Mouse (Mus musculus): ENCODE data around the gene Rcan3. TPM values are rescaled to one million over a fixed set of nuclear protein-coding genes. Genes with fewer than 3 reads are reported as not detected.
A peak's percentile ranks its signal among the peaks of the same experiment; 100 is the strongest.

Rcan3 gene
- total RNA-seq, 2 experiments from 2014 or later: 11.2 to 14.4 TPM

DNA sequence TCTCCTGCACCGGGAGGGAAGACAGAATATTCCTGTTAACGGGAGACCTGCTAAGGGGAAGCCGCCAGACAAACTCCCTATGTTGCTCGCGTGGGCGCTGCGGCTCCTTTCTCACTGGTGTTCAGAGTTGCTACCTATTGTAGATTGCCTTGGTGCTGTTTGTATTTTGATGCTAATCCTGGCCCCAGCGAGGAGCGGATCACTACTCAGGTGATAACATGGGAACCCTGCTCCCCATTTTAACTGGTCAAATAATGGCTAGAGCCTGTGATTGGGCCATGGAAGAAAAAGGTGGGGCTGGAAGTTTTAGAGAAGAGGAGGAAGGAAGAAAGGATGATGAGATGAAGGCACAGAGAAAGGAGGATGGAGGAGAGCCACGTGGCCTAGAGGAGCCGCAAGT is 13.2 kb downstream of the Rcan3 start:
- no peak for DNase-seq
- intact Hi-C loops (cut with DNase I): no loop called here

DNA sequence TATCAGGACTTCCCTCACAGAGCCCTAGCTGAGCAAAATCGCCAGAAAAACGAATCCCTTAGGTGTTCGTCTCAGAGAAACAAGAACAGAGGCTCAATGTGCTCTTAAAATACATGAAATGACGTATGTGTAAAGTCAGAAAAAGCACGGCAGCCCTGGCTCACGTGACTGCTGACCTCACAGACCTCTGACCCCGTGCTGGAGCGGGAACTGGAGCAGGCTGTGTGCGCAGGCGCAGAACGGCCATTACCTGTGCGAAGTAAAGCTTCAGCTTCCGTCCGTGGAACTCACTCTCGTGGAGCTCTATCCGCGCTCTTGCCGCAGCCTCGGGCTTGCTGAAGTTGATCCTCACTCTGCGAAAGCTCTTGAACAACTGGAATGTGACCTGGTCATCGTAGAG is 13.7 kb downstream of the Rcan3 start:
- intact Hi-C loops (cut with DNase I): no loop called here
- DNase-seq: no peak

DNA sequence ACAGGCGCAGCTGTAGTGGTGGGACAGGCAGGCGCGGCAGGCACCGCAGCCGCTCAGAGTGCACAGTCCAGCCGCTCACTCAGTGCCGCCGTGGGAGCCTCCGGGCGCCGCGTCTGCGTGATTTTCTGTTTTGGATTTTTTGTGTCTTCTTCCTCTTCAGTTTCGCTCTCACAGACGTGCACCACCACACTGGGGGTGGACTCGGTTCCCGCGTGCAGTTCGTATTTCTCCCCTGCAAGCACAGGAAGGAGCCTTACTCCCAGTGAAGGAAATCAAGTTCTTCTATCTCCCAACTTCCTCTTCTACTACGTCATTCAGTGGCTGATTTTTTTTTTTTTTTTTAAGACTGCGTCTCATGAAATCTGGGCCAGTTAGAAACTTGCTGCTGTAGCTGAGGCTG is 17.3 kb downstream of the Rcan3 start:
- intact Hi-C loops (cut with DNase I): no loop called here
- no peak for DNase-seq

DNA sequence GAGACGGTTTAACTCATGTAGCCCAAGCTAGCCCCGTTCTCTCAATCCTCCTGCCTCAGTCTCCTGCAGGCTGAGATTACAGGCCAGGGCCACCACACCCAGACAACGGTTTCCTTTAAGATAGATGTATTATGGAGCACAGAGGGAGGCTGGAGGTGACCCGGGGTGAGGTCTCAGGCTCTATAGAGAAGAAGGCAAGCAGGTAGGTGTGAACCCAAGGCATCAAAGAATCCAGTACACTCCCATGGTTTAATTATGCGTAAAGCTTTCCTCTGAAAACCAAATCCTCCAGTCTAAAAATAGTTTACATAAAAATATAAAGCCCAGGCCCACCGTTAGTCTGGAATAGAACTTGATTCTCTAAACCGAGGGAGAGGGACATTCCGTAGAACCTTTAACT is 20.2 kb downstream of the Rcan3 start:
- no peak for DNase-seq
- intact Hi-C loops (cut with DNase I): loop anchor here (2.0 kb wide), 1 partner anchor 55 kb away; no protein-coding TSS in a partner anchor

DNA sequence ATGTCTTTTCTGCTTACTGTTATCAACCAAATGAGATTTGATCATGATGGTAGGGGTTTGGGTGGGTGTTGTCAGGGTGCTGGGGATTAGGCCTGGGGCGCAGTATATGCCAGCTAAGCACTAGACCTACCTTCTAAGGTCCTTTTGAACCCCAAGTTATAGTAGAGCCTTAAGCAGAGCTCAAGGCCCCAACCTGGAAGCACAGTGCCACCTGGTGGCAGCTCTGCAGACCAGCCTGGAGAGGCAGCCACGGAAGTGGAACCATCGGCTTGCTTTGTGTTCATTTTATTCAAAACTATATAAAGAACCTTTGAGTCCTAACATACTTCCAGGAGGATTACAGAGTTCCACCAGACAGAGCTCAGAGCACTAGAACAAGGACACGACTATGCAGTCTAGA is 22.0 kb downstream of the Rcan3 start:
- peak; percentile 67 to 76 for DNase-seq
- intact Hi-C loops (cut with DNase I): loop anchor here (1.0 to 2.0 kb wide), 2 partner anchors 29 to 53 kb away; no protein-coding TSS in a partner anchor

DNA sequence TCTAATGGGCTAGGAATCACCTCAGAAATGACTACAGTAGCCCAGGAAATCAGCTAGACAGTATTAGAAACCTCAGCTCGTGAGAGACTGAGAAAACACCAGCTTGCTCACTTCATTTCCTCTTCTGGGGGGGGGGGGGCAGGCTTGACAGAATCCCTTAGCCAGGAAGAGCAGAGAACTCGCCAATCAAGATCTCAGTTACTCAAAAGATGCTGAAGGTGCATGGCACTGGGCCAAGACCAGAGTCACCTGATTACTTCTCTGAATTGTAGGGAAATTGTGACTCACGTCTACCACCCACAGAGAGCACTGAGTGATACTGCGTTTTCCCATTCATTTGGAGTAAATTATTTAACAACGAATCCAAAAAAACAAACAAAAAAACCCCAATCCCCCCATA is 27.5 kb downstream of the Rcan3 start:
- intact Hi-C loops (cut with DNase I): no loop called here

DNA sequence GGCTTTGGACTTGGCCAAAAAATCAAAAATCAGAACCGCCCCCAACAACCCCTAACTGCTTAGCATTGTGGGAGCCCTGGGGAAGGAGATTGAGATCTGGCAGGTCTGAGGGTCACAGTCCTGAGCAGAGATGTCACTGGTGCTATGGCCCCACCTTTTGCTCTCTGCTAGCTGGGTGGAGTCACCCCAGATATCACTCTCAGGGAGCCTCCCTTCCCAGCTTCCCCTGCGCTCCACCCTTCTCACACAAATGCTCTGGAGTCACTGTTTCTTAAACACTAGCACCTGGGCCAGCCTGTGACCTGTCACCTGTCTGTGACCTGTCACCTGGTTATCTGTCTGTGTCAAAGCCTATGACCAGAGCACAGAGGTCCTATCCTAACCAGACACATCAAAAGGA is 28.7 kb downstream of the Rcan3 start:
- intact Hi-C loops (cut with DNase I): no loop called here
- no peak for DNase-seq

More for the DNA sequence above, 27.5 kb downstream of the Rcan3 start:
- DNase-seq: no peak

DNA sequence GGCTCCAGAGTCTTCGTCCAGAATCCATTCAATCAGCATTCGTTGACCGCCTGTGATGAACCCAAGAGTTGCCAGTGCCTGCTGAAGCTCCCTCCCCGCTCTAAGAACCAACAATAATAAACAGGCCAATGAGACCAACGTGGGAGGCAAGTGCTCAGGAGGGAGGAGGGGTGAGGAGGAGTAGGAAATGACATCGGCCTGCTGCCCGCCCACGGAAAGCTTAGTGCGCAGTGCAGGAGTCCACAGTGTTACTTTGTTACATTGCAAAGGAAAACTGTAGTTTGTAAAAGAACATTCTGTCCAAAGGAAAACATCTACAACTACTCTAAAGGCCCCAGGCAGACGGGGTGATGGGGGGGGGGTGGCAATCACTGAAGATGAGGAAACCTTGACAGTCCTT is 29.6 kb downstream of the Rcan3 start:
- no peak for DNase-seq
- intact Hi-C loops (cut with DNase I): no loop called here

DNA sequence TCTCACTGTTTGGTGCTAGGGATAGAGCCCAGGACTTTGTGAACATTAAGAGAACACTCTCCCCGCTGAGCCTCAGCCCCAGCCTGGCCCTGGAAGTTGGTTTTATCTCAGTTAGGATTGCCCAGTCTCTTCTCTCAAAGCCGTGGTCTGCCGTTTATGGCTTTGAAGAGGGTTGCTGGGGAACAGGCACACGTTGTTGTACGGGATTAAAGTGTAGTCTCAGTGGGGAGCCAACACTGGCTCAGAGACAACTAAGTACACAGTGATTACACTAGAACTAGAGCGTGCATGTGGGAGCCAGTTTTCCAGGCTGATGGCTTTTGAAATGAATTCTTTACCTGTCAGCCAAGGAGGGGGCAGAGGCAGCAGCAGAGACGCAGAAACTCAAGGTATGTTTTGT is 31.8 kb downstream of the Rcan3 start:
- intact Hi-C loops (cut with DNase I): no loop called here
- DNase-seq: no peak

DNA sequence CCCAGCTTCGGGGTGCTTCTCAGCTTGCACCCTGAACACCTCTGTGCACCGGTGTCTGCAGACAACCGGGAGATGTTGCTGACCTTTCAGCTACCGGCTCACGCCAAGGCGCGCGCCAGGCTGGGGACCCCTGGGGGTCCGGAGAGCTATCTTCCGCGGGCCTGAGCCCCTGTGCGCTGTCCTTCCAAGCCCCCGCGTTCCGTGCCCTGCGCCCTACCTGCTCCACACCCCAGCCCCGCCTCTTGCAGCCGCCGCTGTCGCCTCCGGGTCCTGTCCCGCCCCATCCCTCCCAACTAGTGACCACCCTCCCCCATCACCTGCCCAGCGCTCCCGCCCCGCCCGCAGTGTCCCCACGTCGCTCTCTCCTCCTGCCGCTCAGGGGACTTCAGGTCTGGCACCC is 35.7 kb downstream of the Rcan3 start, which contains the start of gene Ncmap:
Gene Ncmap (minus strand): TSS at position 237 of the 400 bp plus-strand sequence.
- no peak for DNase-seq
- intact Hi-C loops (cut with DNase I): no loop called here

DNA sequence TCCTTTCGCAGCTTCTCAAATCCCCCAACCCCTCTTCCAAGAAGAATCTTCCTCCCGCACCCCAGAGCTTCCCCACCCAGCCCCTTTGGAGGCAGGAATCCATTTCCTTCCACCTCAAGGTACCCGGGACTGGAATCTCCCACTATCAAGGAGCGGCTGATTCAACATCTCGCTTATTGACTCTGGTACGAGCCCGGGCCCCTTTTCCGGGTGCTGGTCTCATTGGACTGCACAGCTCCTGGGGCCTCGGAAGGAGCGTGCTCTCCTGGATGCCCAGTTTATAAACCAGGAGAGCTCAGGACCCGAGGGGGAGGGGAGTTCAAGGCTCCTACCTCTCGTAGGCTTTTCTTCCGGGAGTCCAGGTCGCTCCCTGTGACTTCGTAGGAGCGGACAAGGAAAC is 36.1 kb downstream of the Rcan3 start:
- intact Hi-C loops (cut with DNase I): no loop called here
- no peak for DNase-seq

DNA sequence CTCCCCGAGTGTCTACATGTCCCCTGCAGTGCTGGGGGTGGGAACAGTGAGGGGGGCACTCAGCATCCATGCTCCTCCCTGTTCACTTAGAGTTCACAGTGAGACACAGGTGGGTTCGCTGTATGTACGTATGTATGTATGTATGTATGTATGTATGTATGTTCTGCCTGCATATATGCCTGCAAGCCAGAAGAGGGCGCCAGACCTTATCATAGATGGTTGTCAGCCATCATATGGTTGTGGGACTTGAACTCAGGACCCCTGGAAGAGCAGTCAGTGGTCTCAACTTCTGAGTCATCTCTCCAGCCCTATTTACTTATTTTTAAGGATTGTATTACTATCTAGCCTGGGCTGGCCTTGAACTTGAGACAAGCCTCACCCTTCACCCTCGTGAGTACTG is 37.4 kb downstream of the Rcan3 start:
- DNase-seq: no peak

DNA sequence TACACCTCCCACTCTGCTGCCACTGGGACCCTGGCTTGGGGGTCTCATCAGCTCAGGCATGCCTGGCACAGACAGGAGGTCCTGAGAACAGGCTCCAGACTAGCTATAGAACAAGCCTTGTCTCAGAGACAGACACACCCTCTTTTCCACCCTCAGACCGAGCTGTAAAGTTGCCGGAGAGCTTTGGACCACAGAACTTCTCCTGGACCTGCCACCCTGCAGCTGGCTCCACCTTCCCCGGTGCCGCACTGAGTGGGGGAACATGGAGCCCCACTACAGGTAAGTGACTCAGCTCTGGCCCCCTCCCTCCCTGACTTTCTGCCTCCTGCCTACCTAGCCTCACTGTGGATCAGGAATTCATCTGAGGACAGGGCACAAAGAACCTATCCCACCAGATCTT is 38.3 kb downstream of the Rcan3 start:
- DNase-seq: no peak
- intact Hi-C loops (cut with DNase I): no loop called here

More for the DNA sequence above, 37.4 kb downstream of the Rcan3 start:
- intact Hi-C loops (cut with DNase I): no loop called here

DNA sequence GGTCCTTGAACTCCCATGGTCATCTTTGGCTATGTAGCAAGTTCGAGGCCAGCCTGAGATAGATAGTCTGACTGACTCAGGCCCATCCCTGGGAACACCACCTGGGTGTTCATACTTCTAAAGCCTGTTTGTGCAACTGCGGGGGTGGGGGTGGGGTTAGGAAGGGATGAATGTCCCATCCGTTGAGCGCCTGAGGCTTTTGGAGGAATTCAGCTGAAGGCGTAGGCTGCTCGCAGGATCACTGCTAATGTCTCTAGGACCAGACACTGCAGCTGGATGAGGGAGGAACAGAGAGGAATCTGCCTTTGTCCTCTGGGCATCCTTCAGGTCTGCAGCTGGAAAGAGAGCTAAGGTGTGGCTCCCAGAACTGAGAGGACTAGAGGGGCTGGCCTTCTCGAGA is 39.0 kb downstream of the Rcan3 start:
- intact Hi-C loops (cut with DNase I): no loop called here
- DNase-seq: no peak

DNA sequence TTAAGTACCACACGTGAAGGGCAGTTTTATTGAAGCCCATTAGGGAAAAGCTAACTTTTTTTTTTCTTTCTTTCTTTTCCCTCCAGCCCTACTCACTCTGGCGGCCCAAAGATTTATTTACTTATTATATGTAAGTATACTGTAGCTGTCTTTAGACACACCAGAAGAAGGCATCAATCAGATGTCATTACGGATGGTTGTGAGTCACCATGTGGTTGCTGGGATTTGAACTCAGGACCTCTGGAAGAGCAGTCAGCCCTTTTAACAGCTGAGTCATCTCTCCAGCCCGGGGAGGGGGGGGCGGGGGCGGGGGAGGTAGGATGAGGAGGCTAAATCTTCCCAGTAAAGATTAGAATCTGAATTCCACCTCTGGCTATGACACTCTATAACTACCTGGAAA is 40.3 kb downstream of the Rcan3 start:
- no peak for DNase-seq
- intact Hi-C loops (cut with DNase I): no loop called here

DNA sequence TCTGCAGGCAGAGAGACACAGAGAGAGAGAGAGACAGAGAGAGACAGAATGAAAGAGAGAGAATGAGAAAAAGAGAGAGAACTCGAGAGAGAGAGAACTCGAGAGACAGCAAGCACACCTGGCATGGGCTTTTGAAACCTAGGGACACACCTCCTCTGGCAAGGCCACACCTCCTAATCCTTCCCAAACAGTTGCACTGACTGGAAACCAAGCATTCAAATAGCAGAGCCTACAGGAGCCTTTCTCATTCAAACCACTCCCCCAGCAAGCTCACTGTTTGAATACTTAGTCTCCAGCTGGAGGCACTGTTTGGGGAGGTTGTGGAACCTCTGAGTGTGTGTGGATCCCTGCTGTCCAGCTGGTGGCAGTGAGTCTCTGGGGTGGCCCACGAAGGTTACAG is 40.9 kb downstream of the Rcan3 start:
- DNase-seq: no peak
- intact Hi-C loops (cut with DNase I): no loop called here

DNA sequence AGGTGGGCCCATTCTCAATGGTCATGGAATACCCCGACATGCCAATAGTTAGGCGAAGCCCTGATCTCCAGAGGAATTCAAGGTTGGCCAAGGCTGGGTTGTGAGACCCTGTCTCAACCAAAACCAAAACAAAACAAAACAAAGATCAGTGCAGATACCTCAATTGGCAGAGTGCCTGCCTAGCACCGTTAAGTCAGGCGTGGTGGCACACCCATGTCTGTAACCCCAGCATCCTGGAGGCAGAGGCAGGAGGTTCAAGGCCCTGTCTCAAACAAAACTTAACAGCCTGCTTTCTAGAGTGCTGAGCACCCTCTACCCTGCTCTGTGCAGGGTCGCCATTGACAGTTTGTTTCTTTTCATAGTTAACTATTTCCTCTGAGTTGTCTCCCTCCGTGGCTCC is 42.6 kb downstream of the Rcan3 start:
- intact Hi-C loops (cut with DNase I): no loop called here

DNA sequence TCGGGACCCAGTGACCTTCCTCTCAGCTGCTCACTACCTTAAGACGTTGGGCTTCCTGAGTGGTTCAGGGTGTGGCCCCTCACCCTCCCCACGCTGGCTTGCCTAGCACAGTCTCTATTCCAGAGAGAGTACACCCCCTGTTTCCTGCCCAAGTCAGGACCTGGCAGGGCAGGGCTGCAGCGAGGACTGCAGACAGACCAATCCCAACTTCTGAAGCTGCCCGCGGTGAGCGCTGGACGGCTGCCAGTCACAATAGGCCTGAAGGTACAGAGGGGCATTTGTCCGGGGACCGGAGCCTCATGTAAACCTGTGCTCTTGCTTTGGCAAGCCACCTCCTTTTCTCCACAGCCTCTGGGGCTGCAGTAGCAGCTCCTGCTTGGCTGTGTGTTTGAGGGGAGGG is 48.0 kb downstream of the Rcan3 start:
- DNase-seq: peak in 1 of 2 experiments; percentile 14

More for the DNA sequence above, 42.6 kb downstream of the Rcan3 start:
- no peak for DNase-seq

DNA sequence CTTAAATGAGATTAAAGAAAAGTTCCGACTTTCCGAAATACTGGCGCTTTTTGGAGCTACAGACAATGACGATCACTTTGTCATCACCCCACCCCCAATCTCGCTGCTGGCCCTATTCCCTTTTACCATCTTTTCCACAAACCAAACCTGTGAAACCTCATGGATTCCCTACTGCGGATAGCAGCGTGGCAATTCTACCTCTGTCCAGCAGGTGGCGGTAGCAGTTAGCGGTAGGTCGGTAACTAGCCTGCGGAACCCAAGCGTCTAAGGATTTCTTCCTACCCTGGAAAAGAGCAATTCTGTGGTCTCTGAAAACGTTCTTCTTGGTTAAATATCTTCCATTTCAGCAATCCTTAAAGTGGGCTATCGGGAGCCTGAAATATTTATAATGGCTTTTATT is 51.3 kb downstream of the Rcan3 start:
- DNase-seq: peak; percentile 76 to 86
- intact Hi-C loops (cut with DNase I): loop anchor here (1.0 to 5.0 kb wide), 2 partner anchors 29 to 115 kb away; partner anchors contain the start of gene Nipal3

More for the DNA sequence above, 48.0 kb downstream of the Rcan3 start:
- intact Hi-C loops (cut with DNase I): no loop called here

DNA sequence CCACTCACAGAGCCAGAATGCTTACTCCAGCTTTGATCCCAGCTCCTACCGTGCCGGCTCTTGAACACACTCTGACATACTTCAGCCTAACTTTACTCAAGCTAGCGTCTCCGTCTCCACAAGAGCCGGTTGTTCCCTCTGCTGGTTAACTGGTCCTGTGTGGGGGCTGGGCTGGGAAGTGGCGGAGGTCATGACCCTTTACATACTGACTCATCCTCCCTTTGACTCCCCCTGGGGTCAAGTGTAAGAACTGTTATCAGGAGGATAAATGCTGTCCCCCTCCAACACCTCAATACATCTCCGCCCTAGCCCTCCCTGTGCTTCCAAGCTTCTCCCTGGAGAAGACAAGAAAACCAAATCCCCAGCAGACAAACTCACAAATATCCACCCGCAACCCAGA is 52.3 kb downstream of the Rcan3 start:
- DNase-seq: no peak
- intact Hi-C loops (cut with DNase I): loop anchor here (5.0 kb wide), 1 partner anchor 116 kb away; the partner anchor contains the start of gene Nipal3

DNA sequence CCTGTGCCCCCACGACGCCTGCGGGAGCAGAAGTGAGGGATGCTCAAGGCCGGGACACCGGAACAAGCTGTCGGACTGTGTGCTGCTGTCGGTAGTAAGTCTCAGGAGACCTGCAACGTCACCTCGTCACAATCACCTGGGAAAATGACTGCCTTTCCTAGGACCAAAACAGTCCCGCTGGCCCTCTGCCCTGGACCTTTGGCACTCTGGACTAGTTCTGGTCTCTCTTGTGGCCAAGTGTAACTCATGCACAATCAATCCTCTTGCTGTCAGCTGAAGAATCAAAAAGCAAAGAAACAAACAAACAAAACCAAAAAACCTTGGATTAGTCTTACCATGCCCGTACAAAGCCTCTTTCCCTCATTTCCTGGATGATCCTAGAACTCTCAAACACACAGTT is 56.4 kb downstream of the Rcan3 start:
- DNase-seq: no peak
- intact Hi-C loops (cut with DNase I): no loop called here

DNA sequence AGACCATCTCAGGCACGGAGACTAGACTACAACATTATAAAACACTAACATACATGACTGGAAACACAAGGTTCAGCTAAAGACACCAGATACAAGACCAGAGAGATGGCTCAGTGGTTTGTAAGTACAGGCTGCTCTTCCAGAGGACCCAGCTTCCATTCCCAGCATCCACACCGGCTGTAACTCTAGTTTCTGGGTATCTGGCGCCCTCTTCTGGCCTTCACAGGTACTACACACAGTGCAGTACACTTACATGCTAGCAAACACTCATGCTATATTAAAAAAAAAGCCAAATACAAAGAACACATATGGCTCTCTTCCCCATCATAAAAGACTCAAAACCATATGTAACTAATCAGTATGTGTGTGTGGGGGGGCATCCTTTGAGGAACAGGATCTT is 58.2 kb downstream of the Rcan3 start:
- DNase-seq: no peak
- intact Hi-C loops (cut with DNase I): no loop called here

DNA sequence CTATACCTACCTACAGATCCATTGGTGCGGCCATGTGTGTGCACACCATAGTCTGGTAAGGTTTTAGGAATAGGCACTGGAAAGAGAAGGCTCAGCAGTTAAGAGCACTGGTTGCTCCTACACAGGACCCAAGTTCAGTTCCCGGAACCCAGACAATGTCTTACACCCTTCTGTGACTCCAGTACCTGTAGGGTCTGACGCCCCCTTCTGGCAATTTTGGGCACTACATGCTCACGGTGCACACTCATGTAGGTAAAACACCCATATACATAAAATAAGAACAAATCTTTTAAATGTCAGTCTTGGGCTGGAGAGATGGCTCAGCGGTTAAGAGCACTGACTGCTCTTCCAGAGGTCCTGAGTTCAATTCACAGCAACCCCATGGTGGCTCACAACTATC is 60.4 kb downstream of the Rcan3 start:
- intact Hi-C loops (cut with DNase I): no loop called here
- DNase-seq: no peak
